Mouse (Mus musculus) left cerebral cortex, postnatal 36 days (tissue): ENCODE results near the gene Dnajc3. TPM values are rescaled to one million over a fixed set of nuclear protein-coding genes. Genes with fewer than 3 reads are reported as not detected.
A peak's percentile ranks its signal among the peaks of the same experiment; 100 is the strongest.

Experiments
- DNase-seq, 2 experiments: peaks; one replicate each; pipeline ENCODE4 v3.0.0; 2021 to 2022; ENCODE audit warnings: low spot score in 2 of 2, mixed read lengths in 1 of 2
- intact Hi-C: fragments of 180-260 bp; cut with DNase I; formaldehyde crosslinking; loops from one replicate; pipeline ENCODE4 v1.15.1; 2025
- total RNA-seq, 2 experiments: library from RNA; stranded (reverse); gene quantifications; 2 replicates each; pipeline ENCODE4 v1.2.3; 2021

Gene Dnajc3
- total RNA-seq, 2 experiments from 2014 or later = 30.3 to 41.2 TPM

DNA sequence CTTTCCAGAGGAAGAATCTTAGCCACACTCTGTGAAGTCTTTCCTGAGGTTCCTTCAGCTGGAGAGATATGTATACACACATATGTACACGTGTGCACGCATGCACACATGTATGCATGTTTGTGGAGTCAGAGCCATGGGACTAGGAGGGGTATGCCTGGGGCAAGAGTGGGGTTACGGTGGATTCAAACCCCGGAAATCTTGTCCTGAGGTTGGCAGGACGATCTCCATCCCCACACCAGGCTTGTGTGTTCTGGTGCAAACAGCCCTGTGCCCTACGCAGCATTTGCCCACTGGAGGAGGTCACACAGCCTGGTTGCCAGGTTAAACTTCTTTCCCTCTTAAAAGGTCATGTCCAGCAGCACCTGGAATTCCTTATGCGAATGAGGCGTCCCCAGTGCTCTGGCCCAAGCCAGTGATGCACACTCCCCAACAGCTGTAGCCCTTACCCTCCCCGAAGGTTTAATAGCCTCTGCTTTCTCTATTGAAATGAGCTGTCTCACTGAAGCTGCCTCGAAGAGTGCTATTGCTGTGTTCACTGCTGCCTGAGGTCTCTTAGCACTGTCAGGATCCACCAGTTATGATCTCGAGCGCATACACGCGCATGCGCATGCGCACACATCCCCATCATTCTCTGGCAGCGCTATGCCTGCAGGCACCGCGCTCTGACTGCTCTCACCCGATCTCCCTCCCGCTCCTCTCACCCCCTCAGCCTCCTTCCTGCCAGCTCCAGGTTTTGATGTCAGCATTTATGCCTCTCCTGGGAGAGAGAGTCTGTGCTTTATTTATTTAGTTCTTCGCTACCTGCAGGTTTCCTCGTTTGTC, 75.0 kb downstream of the Dnajc3 start:
- peak; percentile 71 for DNase-seq
- intact Hi-C loops = no loop called here

DNA sequence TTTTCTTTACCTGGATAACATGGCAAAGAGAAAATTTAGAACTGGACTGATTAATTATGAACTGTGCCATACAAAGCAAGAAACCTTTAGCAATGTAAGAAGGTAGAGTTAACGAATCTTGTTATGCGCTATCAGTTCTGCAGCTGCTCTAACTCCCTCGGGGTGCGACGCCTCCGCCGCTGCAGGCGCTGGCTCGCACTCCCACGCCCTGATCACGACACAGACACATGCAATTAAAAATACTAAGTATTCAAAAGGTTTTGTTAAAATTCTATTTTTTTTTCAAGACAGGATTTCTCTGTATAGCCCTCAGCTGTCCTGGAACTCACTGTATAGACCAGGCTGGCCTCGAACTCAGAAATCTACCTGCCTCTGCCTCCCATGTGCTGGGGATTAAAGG, 75.8 kb downstream of the Dnajc3 start:
- intact Hi-C loops = no loop called here

DNA sequence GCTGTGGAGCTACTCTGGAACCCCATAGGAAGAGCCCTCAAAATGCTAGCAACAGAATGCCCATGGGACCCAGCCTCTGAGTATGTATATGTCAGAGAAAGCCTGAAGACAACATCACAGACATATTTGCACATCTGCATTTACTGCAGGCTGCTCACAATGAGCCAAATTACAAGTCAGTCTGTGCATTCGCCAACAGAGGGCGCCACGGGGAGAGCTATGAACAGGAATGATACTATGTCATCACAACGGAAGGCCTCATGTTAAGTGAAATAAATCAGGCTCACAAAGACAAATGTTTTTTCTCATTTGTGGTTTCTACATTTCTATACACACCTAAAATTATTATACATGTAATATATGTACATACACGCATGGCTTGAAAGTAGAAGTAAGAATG, 88.1 kb downstream of the Dnajc3 start:
- DNase-seq = no peak
- intact Hi-C loops = loop anchor here (5.0 kb wide), 1 partner anchor 39 kb away; no protein-coding TSS in a partner anchor

More for the DNA sequence above, 75.8 kb downstream of the Dnajc3 start:
- no peak for DNase-seq

DNA sequence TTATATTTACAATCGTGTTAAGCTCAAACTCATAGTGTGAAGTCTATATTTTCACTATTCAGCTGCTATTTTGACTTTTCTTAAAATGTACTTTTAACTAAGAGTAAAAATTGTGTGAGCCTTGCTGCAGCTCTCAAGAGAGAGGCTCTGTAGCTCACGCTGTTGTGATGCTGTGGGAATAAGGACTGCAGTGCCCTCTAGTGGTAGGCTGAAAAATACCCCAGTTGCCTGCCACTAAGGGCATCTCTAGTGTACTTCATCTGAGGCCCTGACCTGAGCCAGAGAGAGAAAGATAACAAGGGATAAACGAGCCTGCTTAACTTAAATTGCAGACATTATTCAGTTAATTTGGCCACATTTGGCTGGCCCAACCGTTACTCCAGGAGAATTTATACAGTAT, 89.4 kb downstream of the Dnajc3 start:
- peak; percentile 41 to 42 for DNase-seq
- intact Hi-C loops = loop anchor here (5.0 kb wide), 1 partner anchor 40 kb away; no protein-coding TSS in a partner anchor

DNA sequence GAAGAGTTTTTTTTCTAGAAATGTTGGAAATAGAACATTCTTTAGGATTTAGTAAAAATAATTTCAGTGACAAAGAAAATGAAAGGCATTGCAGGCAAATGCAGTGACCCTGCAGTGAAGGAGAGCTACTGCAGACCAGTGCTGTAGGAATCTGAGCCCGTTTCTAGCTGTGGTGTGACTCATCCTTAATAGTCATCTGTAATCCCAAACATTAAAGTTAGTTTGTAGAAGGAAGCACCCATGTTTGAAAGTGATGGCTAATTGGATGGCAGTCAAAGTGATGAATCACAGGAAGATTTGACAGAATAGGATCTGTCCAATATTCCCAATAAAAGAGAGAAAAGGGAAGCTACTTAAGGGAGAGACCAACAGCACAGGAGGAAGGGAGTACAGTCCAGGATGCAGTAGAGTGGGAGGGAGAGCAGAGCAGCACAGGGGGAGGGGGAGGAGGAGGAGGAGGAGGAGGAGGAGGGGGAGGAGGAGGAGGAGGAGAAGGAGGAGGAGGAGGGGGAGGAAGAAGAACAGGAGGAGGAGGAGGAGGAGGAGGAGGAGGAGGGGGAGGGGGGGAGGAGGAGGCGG, 90.0 kb downstream of the Dnajc3 start:
- intact Hi-C loops = loop anchor here (5.0 kb wide), 1 partner anchor 40 kb away; no protein-coding TSS in a partner anchor
- DNase-seq = no peak

Other genes with a start within 250 kb of the Dnajc3 start
- gene Abcc4, start 231.8 kb upstream of the Dnajc3 start, total RNA-seq = 10 to 100 TPM in 1 of 2 experiments, 1 to 10 TPM in 1; 8.4 to 13.6 TPM
- gene Cldn10, start 150.1 kb upstream of the Dnajc3 start, total RNA-seq = 10 to 100 TPM; 24.6 to 28.3 TPM
- gene Dzip1, start 12.5 kb upstream of the Dnajc3 start, total RNA-seq = 100 to 1,000 TPM in 1 of 2 experiments, 10 to 100 TPM in 1; 78.4 to 117 TPM
- 10 to 100 TPM; 23.9 to 32.7 TPM for gene Uggt2, start 161.5 kb downstream of the Dnajc3 start, total RNA-seq
- gene Hs6st3, start 200.4 kb downstream of the Dnajc3 start, total RNA-seq = 10 to 100 TPM; 73.0 to 73.3 TPM